Mouse (Mus musculus) lung, embryonic 15.5 days (tissue): ENCODE data around the gene Ppm1l. TPM values are rescaled to one million over a fixed set of nuclear protein-coding genes. Genes with fewer than 3 reads are reported as not detected.

Source experiments
- ATAC-seq: fragments of 200-750 bp; cut with Nextera tagmentation; 2 replicates; pipeline ENCODE4 v1.8.0; 2017; ENCODE audit warnings: moderate number of reproducible peaks, borderline replicate concordance; ENCODE audit not compliant: low FRiP score, low TSS enrichment; ENCODE audit errors: extremely low read depth
- H3K27ac ChIP-seq: fragments of 300-500 bp; sonication (generic); 2 replicates; pipeline ENCODE4 v1.5.1; 2015; ENCODE audit warnings: moderate library complexity, mild to moderate bottlenecking, inconsistent platforms
- H3K27me3 ChIP-seq: fragments of 300-500 bp; sonication (generic); 2 replicates; pipeline ENCODE4 v1.6.1; 2015; ENCODE audit warnings: inconsistent platforms
- H3K36me3 ChIP-seq: fragments of 300-500 bp; sonication (generic); 2 replicates; pipeline ENCODE4 v1.6.1; 2015; ENCODE audit warnings: inconsistent platforms
- H3K4me1 ChIP-seq: fragments of 300-500 bp; sonication (generic); 2 replicates; pipeline ENCODE4 v1.6.1; 2015; ENCODE audit warnings: inconsistent platforms
- H3K4me2 ChIP-seq: fragments of 300-500 bp; sonication (generic); 2 replicates; pipeline ENCODE4 v1.6.1; 2015; ENCODE audit warnings: inconsistent platforms, mild to moderate bottlenecking, moderate library complexity
- H3K4me3 ChIP-seq: fragments of 300-500 bp; sonication (generic); 2 replicates; pipeline ENCODE4 v1.5.1; 2015; ENCODE audit warnings: mild to moderate bottlenecking, inconsistent platforms
- H3K9ac ChIP-seq: fragments of 300-500 bp; sonication (generic); 2 replicates; pipeline ENCODE4 v1.6.1; 2015; ENCODE audit warnings: inconsistent platforms
- H3K9me3 ChIP-seq: fragments of 300-500 bp; sonication (generic); 2 replicates; pipeline ENCODE4 v1.6.1; 2016; ENCODE audit warnings: inconsistent platforms
- WGBS: fragments of 180-500 bp; shearing (Covaris S2); methylation state at CpG from one replicate; pipeline ENCODE4 v1.1.7; 2015; 5-methylcytosine and 5-hydroxymethylcytosine counted together
- polyA plus RNA-seq: library from polyadenylated mRNA; unstranded; fragments of >200 nt; fragmentation: Nextera tagmentation; extraction: Ambion mirVana; gene quantifications from 2 replicates; pipeline ENCODE4 v1.2.1, GENCODE M21; 2015

The Ppm1l gene
- 5.9 and 6.9 TPM in 2 replicates for polyA plus RNA-seq

- 0% methylated on average over 69 of the region's 80 CpGs for WGBS
Observed at GRCm38 (mm10) chr3:69316391-69317195, at the start of gene Ppm1l. TSS of gene Ppm1l (plus strand) at chr3:69316861.

GRCm38 (mm10) chr3:69271812-69272211, 44.8 kb upstream of the Ppm1l start:
- no peak overlapping the region for H3K4me2 ChIP-seq
- no peaks in the 10 kb centered on the region for H3K9me3 ChIP-seq
- no peaks in the 10 kb centered on the region for H3K36me3 ChIP-seq
- no peak overlapping the region for H3K9ac ChIP-seq
- H3K4me1 ChIP-seq, result no peaks in the 10 kb centered on the region
- H3K27ac ChIP-seq, result no peak overlapping the region
- H3K27me3 ChIP-seq, result no peaks in the 10 kb centered on the region
- WGBS, result 50% methylated on average over 7 of the region's 7 CpGs
- H3K4me3 ChIP-seq, result no peak overlapping the region
- ATAC-seq, result no peak

More at GRCm38 (mm10) chr3:69316391-69317195, at the start of gene Ppm1l:
- Histone ChIP-seq H3K4me3 (peak within 1 kb of the TSS; percentile 64), H3K9me3 (no peaks in the 10 kb centered on the region), H3K36me3 (no peaks in the 10 kb centered on the region), H3K27ac (peak within 1 kb of the TSS; percentile 85), H3K9ac (peak within 1 kb of the TSS; percentile 76), H3K4me2 (peak within 1 kb of the TSS; percentile 95), H3K4me1 (peaks cover 21% of the 10 kb centered on the region), H3K27me3 (peaks cover 15% of the 10 kb centered on the region)
- ATAC-seq, result peak; percentile 98

DNA sequence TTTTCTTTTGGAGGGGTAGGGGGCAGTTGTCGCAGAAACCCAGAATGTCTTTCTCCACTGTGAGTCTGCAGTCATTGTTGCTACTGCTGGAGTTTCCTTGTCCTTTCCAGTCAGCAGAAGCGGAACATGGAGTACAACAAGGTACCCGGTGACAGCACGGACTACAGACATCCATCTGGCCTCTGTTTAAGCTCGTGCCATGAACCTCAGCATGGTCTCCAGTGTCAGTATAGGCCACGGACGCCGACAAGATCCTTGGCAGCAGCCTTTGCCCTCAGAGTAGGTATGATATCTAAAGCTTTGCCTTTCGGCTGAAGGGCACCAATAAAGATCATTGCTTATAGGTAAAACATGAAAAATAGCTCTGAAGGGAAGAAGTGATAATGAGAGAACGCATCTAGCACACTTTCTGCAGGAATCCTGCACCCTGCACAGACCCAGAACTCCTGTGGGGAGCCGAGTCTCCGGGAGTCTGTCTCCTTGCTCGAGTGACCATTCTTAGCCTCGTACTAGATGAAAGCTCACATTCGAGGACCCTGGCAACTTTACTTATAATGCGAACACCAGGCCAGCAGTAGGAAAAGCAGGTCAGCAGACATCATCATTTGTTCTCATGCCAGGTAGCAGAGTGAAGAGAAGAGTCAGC, 42.5 kb upstream of the Ppm1l start:
- H3K4me2 ChIP-seq, result no peak overlapping the region
- H3K9me3 ChIP-seq, result no peaks in the 10 kb centered on the region
- H3K27me3 ChIP-seq, result no peaks in the 10 kb centered on the region
- no peak overlapping the region for H3K9ac ChIP-seq
- no peaks in the 10 kb centered on the region for H3K36me3 ChIP-seq
- ATAC-seq, result no peak
- WGBS, result 84% methylated on average over 16 of the region's 16 CpGs
- no peaks in the 10 kb centered on the region for H3K4me1 ChIP-seq
- no peak overlapping the region for H3K4me3 ChIP-seq
- H3K27ac ChIP-seq, result no peak overlapping the region

DNA sequence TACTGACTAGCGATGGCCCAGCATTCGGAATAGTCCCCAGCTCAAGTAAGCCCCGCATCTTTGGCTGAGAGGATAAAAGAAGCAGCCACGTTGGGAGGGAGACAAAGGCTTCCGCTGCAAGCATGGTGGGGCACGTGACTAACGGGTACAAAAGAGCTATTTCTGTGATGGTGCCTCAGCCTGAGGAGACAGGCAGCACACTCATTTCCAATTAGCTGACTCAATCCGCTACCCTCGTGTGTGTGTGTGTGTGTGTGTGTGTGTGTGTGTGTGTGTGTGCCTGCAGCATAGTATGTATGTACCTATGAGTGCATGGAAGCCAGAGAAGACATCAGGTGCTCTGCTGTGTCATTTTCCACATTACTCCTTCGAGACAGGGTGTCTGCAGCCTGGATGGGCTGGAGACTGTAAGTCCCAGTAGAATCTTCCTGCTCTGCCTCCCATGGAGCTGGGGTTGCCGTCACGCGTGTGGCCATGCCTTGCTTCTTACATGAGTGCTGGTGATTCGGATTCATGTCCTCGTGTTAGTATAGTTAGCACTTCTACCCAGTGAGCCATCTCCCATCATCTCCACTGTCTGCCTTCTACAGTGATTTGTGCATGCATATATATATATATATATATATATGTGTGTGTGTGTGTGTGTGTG, 41.9 kb upstream of the Ppm1l start:
- H3K4me1 ChIP-seq, result no peaks in the 10 kb centered on the region
- no peaks in the 10 kb centered on the region for H3K27me3 ChIP-seq
- no peak for ATAC-seq
- H3K27ac ChIP-seq, result no peak overlapping the region
- no peaks in the 10 kb centered on the region for H3K9me3 ChIP-seq
- no peak overlapping the region for H3K4me3 ChIP-seq
- no peaks in the 10 kb centered on the region for H3K36me3 ChIP-seq
- WGBS, result 78% methylated on average over 15 of the region's 15 CpGs
- no peak overlapping the region for H3K9ac ChIP-seq
- no peak overlapping the region for H3K4me2 ChIP-seq

DNA sequence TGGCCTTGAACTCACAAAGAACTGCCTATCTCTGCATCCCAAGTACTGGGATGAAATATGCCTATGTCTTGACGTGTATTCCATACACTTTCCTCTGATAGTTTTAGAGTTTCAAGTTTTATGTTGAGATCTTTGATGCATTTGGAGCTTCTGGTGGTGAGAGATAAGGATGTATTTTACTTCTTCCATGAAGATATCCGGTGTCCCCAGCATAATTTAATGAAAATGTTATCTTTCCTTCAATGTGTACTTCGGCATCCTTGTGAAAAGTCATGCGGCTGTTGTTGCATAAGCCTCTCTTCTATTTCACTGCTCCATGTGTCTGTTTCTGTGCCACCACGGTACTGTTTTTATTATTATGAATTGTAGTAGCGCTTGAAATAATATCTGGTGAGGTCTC, 38.0 kb upstream of the Ppm1l start:
- Histone ChIP-seq H3K9me3 (no peaks in the 10 kb centered on the region), H3K9ac (no peak overlapping the region), H3K4me3 (no peak overlapping the region), H3K27me3 (no peaks in the 10 kb centered on the region), H3K4me1 (no peaks in the 10 kb centered on the region), H3K36me3 (no peaks in the 10 kb centered on the region), H3K4me2 (no peak overlapping the region), H3K27ac (no peak overlapping the region)
- WGBS, result 86% methylated on average over 6 of the region's 6 CpGs
- no peak for ATAC-seq

GRCm38 (mm10) chr3:69282406-69282805, 34.3 kb upstream of the Ppm1l start:
- Histone ChIP-seq H3K9ac (no peak overlapping the region), H3K4me1 (no peaks in the 10 kb centered on the region), H3K4me2 (no peak overlapping the region), H3K27me3 (no peaks in the 10 kb centered on the region), H3K36me3 (no peaks in the 10 kb centered on the region), H3K9me3 (no peaks in the 10 kb centered on the region), H3K27ac (no peak overlapping the region), H3K4me3 (no peak overlapping the region)
- WGBS, result 36% methylated on average over 9 of the region's 9 CpGs
- no peak for ATAC-seq

GRCm38 (mm10) chr3:69283085-69283847, 33.4 kb upstream of the Ppm1l start:
- H3K9me3 ChIP-seq, result no peaks in the 10 kb centered on the region
- WGBS, result 60% methylated on average over 7 of the region's 7 CpGs
- no peak overlapping the region for H3K4me2 ChIP-seq
- H3K4me3 ChIP-seq, result no peak overlapping the region
- H3K9ac ChIP-seq, result no peak overlapping the region
- no peaks in the 10 kb centered on the region for H3K27me3 ChIP-seq
- no peak overlapping the region for H3K27ac ChIP-seq
- ATAC-seq, result no peak
- no peaks in the 10 kb centered on the region for H3K36me3 ChIP-seq
- no peaks in the 10 kb centered on the region for H3K4me1 ChIP-seq

DNA sequence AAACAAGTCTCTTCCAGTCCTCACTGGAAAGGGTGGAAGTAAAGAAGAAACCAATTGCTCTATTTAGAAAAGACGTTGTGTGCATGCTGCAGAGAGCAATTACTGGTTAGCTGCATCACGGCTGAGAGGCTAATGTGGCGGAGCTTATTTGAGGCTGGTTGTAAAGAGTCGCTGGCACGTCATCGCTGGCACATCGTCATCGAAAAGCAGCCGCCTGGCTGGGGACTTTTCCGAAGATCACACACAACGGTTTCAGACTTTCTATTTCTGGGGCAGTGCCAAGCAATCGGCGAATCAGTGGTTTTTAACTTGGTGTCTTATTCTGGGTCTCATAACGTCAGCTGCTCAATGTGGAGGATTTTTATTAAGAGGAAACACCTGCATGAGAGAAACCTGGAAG, 26.8 kb upstream of the Ppm1l start:
- Histone ChIP-seq H3K27me3 (no peaks in the 10 kb centered on the region), H3K27ac (no peak overlapping the region), H3K4me3 (no peak overlapping the region), H3K9ac (no peak overlapping the region), H3K36me3 (no peaks in the 10 kb centered on the region), H3K9me3 (no peaks in the 10 kb centered on the region), H3K4me1 (0 out of 2 replicates have a peak, but pooled peaks cover 10% of the 10 kb centered on the region), H3K4me2 (peak overlapping the region; percentile 21)
- WGBS, result 42% methylated on average over 14 of the region's 14 CpGs
- no peak for ATAC-seq

- Histone ChIP-seq H3K4me2 (peak overlapping the region; percentile 21), H3K9me3 (no peaks in the 10 kb centered on the region), H3K27me3 (no peaks in the 10 kb centered on the region), H3K4me3 (no peak overlapping the region), H3K27ac (no peak overlapping the region), H3K36me3 (no peaks in the 10 kb centered on the region), H3K9ac (no peak overlapping the region), H3K4me1 (0 out of 2 replicates have a peak, but pooled peaks cover 10% of the 10 kb centered on the region)
- WGBS, result 43% methylated on average over 7 of the region's 7 CpGs
- peak; percentile 80; the same call in 1 of the 2 replicates for ATAC-seq
Observed at GRCm38 (mm10) chr3:69290294-69290693, 26.4 kb upstream of the Ppm1l start.

- no peak for ATAC-seq
- Histone ChIP-seq H3K4me1 (0 out of 2 replicates have a peak, but pooled peaks cover 10% of the 10 kb centered on the region), H3K9ac (no peak overlapping the region), H3K9me3 (no peaks in the 10 kb centered on the region), H3K27ac (no peak overlapping the region), H3K27me3 (no peaks in the 10 kb centered on the region), H3K4me3 (no peak overlapping the region), H3K36me3 (no peaks in the 10 kb centered on the region), H3K4me2 (no peak overlapping the region)
- 76% methylated on average over 3 of the region's 3 CpGs for WGBS
Observed at GRCm38 (mm10) chr3:69290844-69291243, 25.8 kb upstream of the Ppm1l start.

GRCm38 (mm10) chr3:69292628-69293027, 24.0 kb upstream of the Ppm1l start:
- Histone ChIP-seq H3K4me2 (no peak overlapping the region), H3K4me3 (no peak overlapping the region), H3K27me3 (no peaks in the 10 kb centered on the region), H3K9me3 (no peaks in the 10 kb centered on the region), H3K27ac (no peak overlapping the region), H3K4me1 (0 out of 2 replicates have a peak, but pooled peaks cover 10% of the 10 kb centered on the region), H3K36me3 (no peaks in the 10 kb centered on the region), H3K9ac (no peak overlapping the region)
- 50% methylated on average over 1 of the region's 1 CpGs for WGBS
- no peak for ATAC-seq
